Mouse (Mus musculus): ENCODE results near the gene Adss. TPM values are rescaled to one million over a fixed set of nuclear protein-coding genes. Genes with fewer than 3 reads are reported as not detected.
"Not testable (repeated sequence)": the region's sequence is repeated elsewhere in the genome, so short reads cannot be mapped to it uniquely, and the experiment has no call there.

Gene Adss
- polyA plus RNA-seq (2016; fragmentation: Nextera tagmentation; extraction: Ambion mirVana) = 50.8 and 54.2 TPM in 2 replicates

DNA sequence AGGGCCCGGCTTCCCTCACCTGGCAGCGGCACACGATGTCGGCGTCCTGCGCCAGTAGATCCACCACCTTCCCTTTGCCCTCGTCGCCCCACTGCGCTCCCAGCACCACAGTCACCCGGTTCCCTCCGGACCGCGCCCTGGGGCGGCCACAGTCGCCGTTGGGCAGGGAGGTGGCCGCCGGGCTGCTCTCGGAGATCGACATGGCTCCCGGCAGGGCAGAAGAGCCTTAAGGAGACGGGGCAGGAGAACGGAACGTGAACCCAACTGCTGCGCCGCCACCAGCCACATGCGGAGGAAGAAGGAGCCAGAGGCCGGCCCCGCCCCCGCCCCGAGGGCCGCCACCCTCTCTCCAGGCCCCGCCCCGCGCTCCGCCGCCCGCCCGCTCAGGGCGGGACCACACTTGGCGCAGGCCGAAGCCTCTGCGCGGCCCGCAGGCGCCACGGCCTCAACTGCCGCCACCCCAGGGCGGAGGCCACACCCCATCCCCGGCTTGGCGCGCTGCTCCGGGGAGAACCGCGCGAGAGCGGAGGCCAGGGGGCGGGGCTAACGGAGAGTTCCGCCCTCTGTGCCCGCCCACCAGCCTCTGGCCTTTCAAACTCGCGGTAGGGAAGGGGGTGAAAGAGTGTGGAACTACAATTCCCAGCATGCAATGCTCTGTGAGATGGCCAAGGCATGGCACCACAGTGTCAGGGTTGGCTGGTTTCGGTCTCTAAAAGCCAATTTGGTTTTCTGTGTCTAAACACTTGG, at the start of gene Adss:
Gene Adss, minus strand, starts transcription at position 319 of the 747 bp plus-strand sequence.
- peak within 1 kb of the TSS; percentile 95 for H3K27ac ChIP-seq
- WGBS = under 1% methylated on average over 63 of the region's 64 CpGs

GRCm38 (mm10) chr1:177845812-177846211, 49.5 kb upstream of the Adss start:
- DNase-seq (ENCODE audit: extremely low spot score, low spot score) = not testable (repeated sequence)

More for the DNA sequence above, at the start of gene Adss:
- Histone ChIP-seq H3K27me3 (ENCODE audit: poor library complexity, severe bottlenecking) (no peaks in the 10 kb centered on the region), H3K4me1 (peaks cover 34% of the 10 kb centered on the region), H3K9me3 (no peaks in the 10 kb centered on the region), H3K36me3 (replicated peaks) (no peaks in the 10 kb centered on the region), H3K4me3 (peak within 1 kb of the TSS; percentile 91)
- peak; percentile 98 for DNase-seq (ENCODE audit: extremely low spot score, low spot score)

DNA sequence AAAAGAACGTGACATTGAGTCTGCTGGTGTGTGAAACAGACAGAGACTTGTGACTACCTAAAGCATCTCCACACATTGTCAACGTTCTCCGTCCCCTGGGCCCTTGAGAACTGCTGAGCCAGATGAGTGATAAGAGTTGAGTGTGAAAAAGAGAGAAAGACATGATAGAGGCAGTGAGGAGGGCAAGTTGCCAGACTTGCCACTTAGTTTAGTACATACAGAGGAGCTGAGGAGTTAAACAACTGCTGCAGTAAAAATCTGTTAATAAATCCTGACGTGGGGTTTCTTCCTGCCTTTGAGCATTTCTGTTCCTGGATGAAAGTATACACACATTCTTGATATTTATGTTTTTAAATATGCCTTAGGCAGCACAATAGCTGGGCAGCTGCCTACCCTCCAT, 31.5 kb upstream of the Adss start:
- WGBS = 92% methylated on average over 4 of the region's 4 CpGs
- H3K27me3 ChIP-seq (ENCODE audit: poor library complexity, severe bottlenecking); H3K4me3 ChIP-seq; H3K27ac ChIP-seq; H3K9me3 ChIP-seq; H3K36me3 ChIP-seq (replicated peaks); H3K4me1 ChIP-seq; DNase-seq (ENCODE audit: extremely low spot score, low spot score): not testable (repeated sequence)

More at GRCm38 (mm10) chr1:177845812-177846211, 49.5 kb upstream of the Adss start:
- not testable (repeated sequence) for H3K4me1 ChIP-seq; H3K4me3 ChIP-seq; H3K27ac ChIP-seq; H3K36me3 ChIP-seq (replicated peaks); H3K27me3 ChIP-seq (ENCODE audit: poor library complexity, severe bottlenecking); H3K9me3 ChIP-seq
- 53% methylated on average over 3 of the region's 3 CpGs for WGBS

DNA sequence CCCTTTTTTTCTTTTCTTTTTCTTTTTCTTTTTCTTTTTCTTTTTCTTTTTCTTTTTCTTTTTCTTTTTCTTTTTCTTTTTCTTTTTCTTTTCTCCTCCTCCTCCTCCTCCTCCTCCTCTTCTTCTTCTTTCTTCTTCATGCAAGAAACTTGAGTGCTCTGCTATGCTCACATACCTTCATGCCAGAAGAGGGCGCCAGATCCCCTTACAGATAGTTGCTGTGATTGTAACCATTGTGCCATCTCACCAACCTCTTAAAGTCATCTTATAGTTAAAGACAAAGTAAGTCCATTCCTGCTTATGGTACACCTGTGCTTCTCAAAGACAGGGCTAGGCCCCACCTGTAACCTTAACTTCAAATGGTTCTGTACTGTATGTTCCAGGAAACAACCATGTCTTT, 10.5 kb upstream of the Adss start:
- H3K27ac ChIP-seq = not testable (repeated sequence)

DNA sequence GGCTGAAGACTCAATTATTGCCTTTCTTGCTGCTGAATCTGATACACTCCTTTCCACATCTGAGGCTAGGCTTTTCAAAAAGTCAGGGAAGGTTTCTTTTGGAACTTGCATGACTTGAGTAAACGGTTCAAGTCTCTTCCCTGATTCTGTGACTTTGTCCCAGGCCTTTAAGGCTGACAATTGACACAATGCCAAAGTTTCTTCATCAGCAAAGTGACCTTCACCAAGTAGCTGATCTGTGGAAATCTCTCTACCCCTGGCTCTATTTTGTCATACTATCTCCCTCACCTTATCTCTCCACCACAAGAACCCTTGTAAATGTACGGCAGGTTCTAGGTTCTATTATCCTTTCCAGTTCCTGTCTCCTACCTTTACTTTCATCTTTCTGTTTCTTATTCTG, 7.2 kb upstream of the Adss start:
- Histone ChIP-seq H3K27ac (no peak overlapping the region), H3K27me3 (ENCODE audit: poor library complexity, severe bottlenecking) (no peaks in the 10 kb centered on the region), H3K4me1 (no peaks in the 10 kb centered on the region), H3K36me3 (replicated peaks) (no peaks in the 10 kb centered on the region), H3K4me3 (no peak overlapping the region), H3K9me3 (no peaks in the 10 kb centered on the region)
- 86% methylated on average over 2 of the region's 2 CpGs for WGBS
- DNase-seq (ENCODE audit: extremely low spot score, low spot score) = no peak

More for the DNA sequence above, 10.5 kb upstream of the Adss start:
- not testable (repeated sequence) for H3K27me3 ChIP-seq (ENCODE audit: poor library complexity, severe bottlenecking); H3K36me3 ChIP-seq (replicated peaks); H3K4me1 ChIP-seq; H3K9me3 ChIP-seq; H3K4me3 ChIP-seq; DNase-seq (ENCODE audit: extremely low spot score, low spot score)
- WGBS = 33% methylated on average over 1 of the region's 1 CpGs

- peak overlapping the region; percentile 95; the same call in 1 of the 2 replicates for H3K27ac ChIP-seq
- H3K27me3 ChIP-seq (ENCODE audit: poor library complexity, severe bottlenecking) = no peaks in the 10 kb centered on the region
- H3K4me1 ChIP-seq = peaks cover 25% of the 10 kb centered on the region
- H3K36me3 ChIP-seq (replicated peaks) = no peaks in the 10 kb centered on the region
- peak overlapping the region; percentile 91 for H3K4me3 ChIP-seq
- H3K9me3 ChIP-seq = no peaks in the 10 kb centered on the region
- no peak for DNase-seq (ENCODE audit: extremely low spot score, low spot score)
- 77% methylated on average over 8 of the region's 8 CpGs for WGBS
Measured at GRCm38 (mm10) chr1:177797151-177797755, 942 bp upstream of the Adss start.

GRCm38 (mm10) chr1:177795421-177796192, 704 bp downstream of the Adss start:
- no peak for DNase-seq (ENCODE audit: extremely low spot score, low spot score)
- peak overlapping the region; percentile 91 for H3K4me3 ChIP-seq
- H3K9me3 ChIP-seq = no peaks in the 10 kb centered on the region
- WGBS = under 1% methylated on average over 41 of the region's 41 CpGs
- H3K27ac ChIP-seq = peak overlapping the region; percentile 95
- H3K27me3 ChIP-seq (ENCODE audit: poor library complexity, severe bottlenecking) = no peaks in the 10 kb centered on the region
- peaks cover 34% of the 10 kb centered on the region for H3K4me1 ChIP-seq
- no peaks in the 10 kb centered on the region; the same call in 1 of the 2 replicates for H3K36me3 ChIP-seq (replicated peaks)

GRCm38 (mm10) chr1:177794866-177795265, 1.4 kb downstream of the Adss start:
- H3K27ac ChIP-seq = peak overlapping the region; percentile 95
- DNase-seq (ENCODE audit: extremely low spot score, low spot score) = peak; percentile 26
- H3K27me3 ChIP-seq (ENCODE audit: poor library complexity, severe bottlenecking) = no peaks in the 10 kb centered on the region
- peak overlapping the region; percentile 91 for H3K4me3 ChIP-seq
- peaks cover 2% of the 10 kb centered on the region; the same call in 1 of the 2 replicates for H3K9me3 ChIP-seq
- H3K36me3 ChIP-seq (replicated peaks) = peaks cover 2% of the 10 kb centered on the region
- 13% methylated on average over 8 of the region's 8 CpGs for WGBS
- peaks cover 34% of the 10 kb centered on the region for H3K4me1 ChIP-seq

DNA sequence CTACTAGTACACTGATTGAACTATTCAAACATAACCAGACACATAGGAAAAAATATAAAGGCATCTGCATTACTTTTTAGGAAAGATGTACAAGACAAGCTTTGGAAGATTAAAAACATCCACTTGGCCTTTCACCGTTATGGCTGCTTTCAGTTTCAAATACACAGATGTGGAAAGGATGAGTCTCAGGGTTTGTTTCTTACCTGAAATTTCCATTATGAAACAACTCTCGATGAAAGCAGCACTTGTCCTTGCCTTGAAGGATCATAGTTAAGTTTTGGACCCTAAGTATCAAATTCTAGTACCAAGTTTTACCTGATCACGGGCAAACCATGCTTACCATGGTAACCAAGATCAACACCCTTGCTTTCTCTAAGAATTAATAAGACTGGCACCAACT, 3.5 kb downstream of the Adss start:
- WGBS = 87% methylated on average over 3 of the region's 3 CpGs
- peaks cover 34% of the 10 kb centered on the region for H3K4me1 ChIP-seq

DNA sequence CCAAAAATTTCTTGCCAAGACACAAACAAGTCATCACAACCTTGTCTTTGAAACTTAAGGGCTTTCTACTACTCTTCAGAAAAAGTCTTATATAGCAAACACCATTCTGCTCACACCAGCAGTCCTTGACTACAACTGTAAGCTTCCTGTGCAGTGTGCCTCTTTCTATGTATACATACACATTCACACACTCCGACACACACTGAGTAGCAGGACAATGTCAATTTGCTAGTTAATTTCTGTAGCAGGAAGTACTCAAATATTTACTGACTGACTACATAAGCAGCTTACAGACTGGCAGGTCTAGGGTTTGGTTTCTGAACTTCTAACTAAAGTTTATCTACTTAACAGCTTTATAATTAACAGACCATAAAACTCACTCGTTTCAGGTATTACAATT, 18.9 kb downstream of the Adss start:
- 92% methylated on average over 2 of the region's 2 CpGs for WGBS
- no peaks in the 10 kb centered on the region for H3K9me3 ChIP-seq
- no peaks in the 10 kb centered on the region for H3K4me1 ChIP-seq
- no peak overlapping the region for H3K27ac ChIP-seq
- DNase-seq (ENCODE audit: extremely low spot score, low spot score) = no peak
- no peak overlapping the region for H3K4me3 ChIP-seq
- H3K36me3 ChIP-seq (replicated peaks) = peaks cover 79% of the 10 kb centered on the region
- H3K27me3 ChIP-seq (ENCODE audit: poor library complexity, severe bottlenecking) = no peaks in the 10 kb centered on the region

More for the DNA sequence above, 3.5 kb downstream of the Adss start:
- no peak for DNase-seq (ENCODE audit: extremely low spot score, low spot score)
- peaks cover 13% of the 10 kb centered on the region for H3K9me3 ChIP-seq
- H3K27me3 ChIP-seq (ENCODE audit: poor library complexity, severe bottlenecking) = no peaks in the 10 kb centered on the region
- no peak overlapping the region for H3K4me3 ChIP-seq
- no peak overlapping the region for H3K27ac ChIP-seq
- H3K36me3 ChIP-seq (replicated peaks) = peaks cover 11% of the 10 kb centered on the region

DNA sequence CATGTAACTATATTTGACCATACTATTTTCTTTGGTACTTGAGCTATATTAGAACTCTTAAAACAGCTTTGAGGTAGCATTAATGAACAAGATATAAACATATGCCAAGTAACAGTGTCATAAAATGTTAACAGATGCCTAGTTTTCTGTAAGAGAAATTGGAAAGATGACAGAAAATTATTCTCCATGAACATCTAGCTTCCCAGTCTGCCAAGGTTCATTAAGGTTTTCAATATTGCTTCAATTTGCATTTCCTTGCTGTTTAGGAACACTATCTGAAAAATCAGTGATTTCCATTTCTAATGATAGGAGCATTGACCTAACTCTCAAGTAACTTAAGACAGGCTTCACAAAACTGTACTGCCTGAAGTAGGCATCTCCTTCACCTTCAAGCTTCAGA, 27.4 kb downstream of the Adss start:
- H3K27me3 ChIP-seq (ENCODE audit: poor library complexity, severe bottlenecking) = no peaks in the 10 kb centered on the region
- DNase-seq (ENCODE audit: extremely low spot score, low spot score) = no peak
- H3K4me3 ChIP-seq = no peak overlapping the region
- no peak overlapping the region for H3K27ac ChIP-seq
- peaks cover 89% of the 10 kb centered on the region for H3K36me3 ChIP-seq (replicated peaks)
- no peaks in the 10 kb centered on the region for H3K9me3 ChIP-seq
- H3K4me1 ChIP-seq = no peaks in the 10 kb centered on the region

DNA sequence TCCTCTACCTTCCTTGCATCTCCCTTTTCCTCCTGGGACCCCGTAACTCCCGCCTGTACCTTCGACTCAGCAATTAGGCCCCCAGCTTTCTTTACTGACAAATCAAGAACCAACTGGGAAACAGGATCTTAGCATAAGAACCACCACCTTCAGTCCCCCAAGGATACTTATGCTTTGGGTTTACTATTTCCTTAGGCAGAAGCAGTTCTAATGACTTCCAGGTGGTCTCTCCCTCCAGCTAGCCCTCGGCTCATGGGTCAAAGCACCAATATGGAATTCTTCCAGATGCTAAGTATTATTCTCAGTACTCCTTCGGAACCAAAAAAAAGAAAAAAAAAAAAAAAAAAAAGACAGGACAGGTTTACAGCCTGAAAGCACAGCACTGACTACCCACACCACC, 39.1 kb downstream of the Adss start:
- peaks cover 16% of the 10 kb centered on the region for H3K36me3 ChIP-seq (replicated peaks)
- 79% methylated on average over 5 of the region's 5 CpGs for WGBS
- no peak overlapping the region for H3K4me3 ChIP-seq
- no peak overlapping the region for H3K27ac ChIP-seq
- H3K9me3 ChIP-seq = no peaks in the 10 kb centered on the region
- DNase-seq (ENCODE audit: extremely low spot score, low spot score) = no peak
- no peaks in the 10 kb centered on the region for H3K4me1 ChIP-seq
- no peaks in the 10 kb centered on the region for H3K27me3 ChIP-seq (ENCODE audit: poor library complexity, severe bottlenecking)

GRCm38 (mm10) chr1:177753496-177753895, 42.8 kb downstream of the Adss start:
- 50% methylated on average over 1 of the region's 1 CpGs for WGBS
- H3K4me3 ChIP-seq = no peak overlapping the region
- H3K36me3 ChIP-seq (replicated peaks) = peaks cover 9% of the 10 kb centered on the region
- peaks cover 27% of the 10 kb centered on the region for H3K9me3 ChIP-seq
- DNase-seq (ENCODE audit: extremely low spot score, low spot score) = no peak
- no peaks in the 10 kb centered on the region for H3K27me3 ChIP-seq (ENCODE audit: poor library complexity, severe bottlenecking)
- H3K27ac ChIP-seq = no peak overlapping the region
- H3K4me1 ChIP-seq = no peaks in the 10 kb centered on the region
